Mouse (Mus musculus) heart, adult 10 weeks (tissue): ENCODE results near the gene Pdk2. TPM values are rescaled to one million over a fixed set of nuclear protein-coding genes. Genes with fewer than 3 reads are reported as not detected.

Source experiments
- polyA plus RNA-seq: library from polyadenylated mRNA; stranded (reverse); fragments of 350-450 nt; fragmentation: Illumina TruSeq; extraction: RNeasy Lipid Tissue Mini Kit (QIAGEN cat#74804); gene quantifications from one replicate; pipeline ENCODE4 v1.2.3, GENCODE M21; 2014; ENCODE audit warnings: low read depth, low replicate concordance

Gene Pdk2
- polyA plus RNA-seq: 414 TPM

DNA sequence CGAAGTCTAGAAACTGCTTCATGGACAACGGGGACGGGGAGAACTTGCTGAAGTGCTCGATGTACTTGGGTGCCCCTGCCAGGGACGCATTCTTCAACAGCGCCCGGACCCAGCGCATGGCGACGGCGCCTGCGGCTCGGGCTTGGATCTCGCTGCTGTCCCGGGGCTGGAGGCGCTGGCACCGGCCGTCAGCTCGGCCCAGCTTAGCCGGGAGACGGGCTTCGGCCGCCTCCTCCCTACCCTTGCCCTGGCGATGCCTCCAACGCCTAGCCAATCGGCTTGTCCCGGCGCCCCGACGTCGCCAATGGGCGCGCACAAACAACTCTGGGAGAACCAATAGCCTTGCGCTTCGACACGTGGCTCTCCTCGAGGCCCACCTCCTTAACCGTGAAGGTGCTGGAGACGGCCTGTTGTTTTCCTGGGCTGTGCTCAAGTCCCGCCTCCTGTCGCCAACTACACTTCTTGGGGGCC, at the start of gene Pdk2:
TSS of gene Pdk2 (minus strand) at position 216 of the 471 bp plus-strand sequence.

DNA sequence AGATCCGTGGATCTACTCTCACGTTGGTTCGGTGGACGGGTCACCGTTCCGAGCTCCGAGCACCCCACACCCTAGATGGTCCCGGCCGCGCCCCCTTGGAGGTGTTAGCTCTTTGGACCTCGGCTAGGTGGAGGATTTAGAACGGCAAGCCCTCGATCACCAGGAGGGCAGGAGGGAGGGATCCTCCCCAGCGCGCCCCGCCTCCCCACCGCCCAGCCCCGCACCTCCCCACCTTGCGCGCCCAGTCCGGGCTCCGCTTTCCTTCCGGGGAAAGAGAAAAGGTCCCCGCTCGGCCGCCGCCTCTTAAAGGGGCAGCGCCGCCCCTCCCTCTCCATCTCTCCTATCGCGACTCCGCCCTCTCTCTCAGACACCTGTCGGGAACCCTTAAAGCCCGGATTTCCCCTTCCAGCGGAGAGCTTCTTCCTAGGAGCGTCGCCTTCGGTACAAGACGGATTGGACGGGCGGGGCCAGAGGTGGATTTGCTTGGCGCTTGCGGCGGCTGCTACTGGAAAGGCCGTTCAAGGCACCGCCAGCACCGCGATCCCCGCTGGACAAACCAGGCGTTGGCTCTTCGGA, 35.5 kb upstream of the Pdk2 start, which contains the start of gene Itga3:
TSS of gene Itga3 (minus strand) at position 266 of the 576 bp plus-strand sequence.

DNA sequence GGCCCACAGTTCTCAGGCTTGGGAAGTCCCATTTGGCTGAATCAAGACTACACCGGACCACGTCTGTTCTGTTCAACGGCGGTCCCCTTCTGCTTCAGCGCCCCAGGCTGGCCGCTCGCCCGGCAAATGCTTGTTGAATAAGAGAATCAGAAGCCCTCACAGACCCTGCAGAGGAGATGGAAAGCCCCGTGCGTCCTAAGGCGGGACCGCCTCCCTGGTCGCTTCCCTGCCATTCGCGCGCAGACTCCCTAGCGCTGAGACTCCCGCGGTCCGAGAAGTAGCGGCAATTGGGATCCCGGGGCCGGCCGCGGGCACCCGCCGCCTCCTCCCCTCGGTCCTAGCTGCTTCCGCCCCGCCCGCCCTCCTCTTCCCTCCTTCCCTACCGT, 31.5 kb downstream of the Pdk2 start, which contains the start of gene Samd14:
TSS of gene Samd14 (plus strand) at position 251 of the 386 bp plus-strand sequence.

DNA sequence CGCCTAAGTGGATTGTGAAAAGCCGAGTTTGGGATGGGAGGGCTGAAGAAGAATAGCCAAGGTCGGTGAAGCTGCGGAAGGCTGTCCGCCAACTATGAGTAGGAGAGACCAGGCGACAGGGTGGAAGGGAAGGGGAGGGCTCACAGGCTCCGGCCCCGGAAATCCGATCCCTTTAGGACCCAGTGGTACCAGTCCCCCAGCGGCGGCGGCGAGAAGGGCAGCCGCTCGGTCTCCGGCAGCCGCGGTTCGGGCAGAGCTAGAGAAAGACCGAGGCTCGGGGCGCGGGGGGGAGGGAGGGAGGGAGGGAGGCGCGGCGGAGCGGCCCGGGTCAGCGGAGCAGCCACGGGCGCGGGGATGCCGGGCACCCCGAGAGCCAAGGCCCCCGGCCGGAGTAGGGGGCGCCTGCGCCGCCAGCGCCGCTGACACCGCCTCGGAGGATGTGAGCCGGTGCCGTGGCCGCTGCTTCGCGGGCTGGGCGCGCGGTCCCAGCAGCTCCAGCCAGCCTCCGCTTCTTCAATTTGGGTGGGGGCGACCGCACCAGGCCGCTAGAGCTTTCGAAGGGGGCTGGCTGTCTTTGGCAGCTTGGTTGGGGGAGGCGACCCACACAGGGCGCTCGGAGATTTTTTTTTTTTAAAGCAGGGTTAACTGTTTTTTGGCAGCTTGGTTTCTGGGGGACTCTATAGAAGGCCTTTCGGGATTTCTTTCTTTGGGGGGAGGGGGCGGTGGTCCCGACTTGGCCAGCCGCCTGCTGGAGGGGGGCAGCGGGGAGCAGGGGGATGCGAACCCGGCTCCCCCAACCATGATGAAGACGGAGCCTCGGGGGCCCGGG, 50.2 kb downstream of the Pdk2 start, which contains the start of gene Ppp1r9b:
TSS of gene Ppp1r9b (plus strand) at position 287 of the 829 bp plus-strand sequence.

Other genes with a start within 250 kb of the Pdk2 start
- gene Col1a1, start 105.1 kb downstream of the Pdk2 start, polyA plus RNA-seq: 35.8 TPM
- gene Hils1, start 73.8 kb downstream of the Pdk2 start, polyA plus RNA-seq: not detected
- 187 TPM for gene Sgca, start 65.0 kb downstream of the Pdk2 start, polyA plus RNA-seq
- gene Ppp1r9b, start 50.3 kb downstream of the Pdk2 start, polyA plus RNA-seq: 27.9 TPM
- gene Samd14, start 31.5 kb downstream of the Pdk2 start, polyA plus RNA-seq: 2.5 TPM
- gene Itga3, start 35.4 kb upstream of the Pdk2 start, polyA plus RNA-seq: 8.8 TPM
- not detected for gene Dlx3, start 78.8 kb upstream of the Pdk2 start, polyA plus RNA-seq
- gene Dlx4, start 104.9 kb upstream of the Pdk2 start, polyA plus RNA-seq: not detected
- not detected for gene Tac4, start 220.2 kb upstream of the Pdk2 start, polyA plus RNA-seq